Mouse (Mus musculus) brown adipose tissue, adult 24 weeks (tissue): ENCODE data around the gene Dip2b. TPM values are rescaled to one million over a fixed set of nuclear protein-coding genes. Genes with fewer than 3 reads are reported as not detected.

Source experiments
- H3K27ac ChIP-seq: fragments of 200-500 bp; replicated peaks from 2 replicates; pipeline ENCODE4 v1.5.1; 2012; ENCODE audit warnings: low read depth, mild to moderate bottlenecking, low read length
- H3K4me1 ChIP-seq: fragments of 200-500 bp; 2 replicates; pipeline ENCODE4 v1.6.1; 2012; ENCODE audit warnings: low read length, mixed read lengths; ENCODE audit not compliant: control insufficient read depth, insufficient read depth, insufficient read length
- H3K4me3 ChIP-seq: fragments of 200-500 bp; 2 replicates; pipeline ENCODE4 v1.5.1; 2012; ENCODE audit warnings: low read depth, mild to moderate bottlenecking, low read length, moderate library complexity; ENCODE audit not compliant: insufficient read depth
- polyA plus RNA-seq: library from polyadenylated mRNA; stranded (reverse); fragments of >200 nt; gene quantifications from 2 replicates; pipeline ENCODE4 v1.2.4, GENCODE M21; 2012; ENCODE audit not compliant: missing spikeins, insufficient read depth, insufficient read length

The Dip2b gene
- polyA plus RNA-seq, 1 experiment, result 3.8 TPM

DNA sequence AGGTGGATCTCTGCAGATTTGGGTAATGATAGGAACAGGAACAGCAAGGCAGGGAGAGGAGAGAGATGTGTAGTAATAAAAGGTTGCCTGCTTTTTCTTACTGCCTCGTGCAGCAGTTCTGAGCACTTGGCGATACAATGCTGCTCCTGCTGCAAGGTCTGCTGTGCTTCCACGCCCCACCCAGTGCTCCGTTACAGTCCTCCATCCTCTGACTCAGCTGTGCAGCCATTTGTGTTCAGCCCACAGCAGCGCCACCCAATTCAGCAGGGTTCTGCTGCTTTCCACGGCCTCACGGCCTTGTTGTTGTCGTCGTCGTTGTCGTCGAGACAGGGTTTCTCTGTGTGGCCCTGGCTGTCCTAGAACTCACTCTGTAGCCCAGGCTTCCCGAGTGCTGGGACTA, 77.9 kb downstream of the Dip2b start:
- no peak overlapping the region for H3K27ac ChIP-seq
- H3K4me1 ChIP-seq, result peaks cover 9% of the 10 kb centered on the region
- H3K4me3 ChIP-seq, result no peak overlapping the region

DNA sequence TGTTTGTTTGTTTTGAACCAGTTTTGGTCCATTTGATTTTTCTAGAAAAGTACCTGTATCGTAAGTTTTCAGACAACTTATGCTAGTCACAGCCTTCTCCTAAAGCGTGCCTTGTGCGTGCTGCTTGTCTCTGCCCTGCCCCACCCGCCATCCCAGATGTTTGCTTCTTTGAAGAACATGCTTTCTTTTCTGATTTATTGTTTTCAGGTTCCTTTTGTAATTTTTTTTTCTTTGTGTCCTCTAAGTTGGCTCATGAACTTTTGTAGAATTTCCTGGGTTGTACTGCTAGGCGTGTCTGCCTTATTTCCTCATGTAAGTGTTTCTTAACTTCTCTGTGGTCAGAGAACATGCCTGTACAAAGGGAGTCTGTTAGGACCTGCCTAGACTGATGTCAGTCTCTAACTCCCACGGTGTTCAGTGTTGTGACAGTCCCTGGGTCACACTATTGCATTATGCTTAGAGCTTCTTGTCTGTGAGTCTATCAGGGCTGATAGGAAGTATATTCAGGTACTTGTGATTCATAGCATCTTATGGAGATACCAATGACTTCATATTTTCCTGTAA, 80.8 kb downstream of the Dip2b start:
- Histone ChIP-seq H3K4me1 (peaks cover 20% of the 10 kb centered on the region), H3K27ac (peak overlapping the region; percentile 21; the same call in 1 of the 2 replicates), H3K4me3 (no peak overlapping the region)

DNA sequence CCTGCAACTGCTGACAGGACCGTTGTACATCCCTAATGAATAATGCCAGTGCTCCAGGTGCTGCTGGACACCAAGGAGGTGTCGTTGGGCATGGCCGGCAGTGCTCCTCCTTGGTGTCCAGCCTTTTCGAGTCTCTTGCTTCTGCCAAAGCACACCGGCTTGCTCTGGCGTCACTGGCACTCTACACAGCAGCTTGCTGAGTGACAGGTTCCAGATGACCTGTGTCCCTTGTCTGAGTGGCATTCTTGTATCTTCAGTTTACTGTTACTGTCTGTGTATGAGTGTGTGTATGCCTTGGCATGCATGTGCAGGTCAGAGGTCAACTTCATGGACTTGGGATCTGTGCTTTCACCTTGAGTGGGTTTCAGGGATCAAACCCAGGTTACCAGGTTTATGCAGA, 83.0 kb downstream of the Dip2b start:
- Histone ChIP-seq H3K27ac (no peak overlapping the region), H3K4me1 (peaks cover 31% of the 10 kb centered on the region)

DNA sequence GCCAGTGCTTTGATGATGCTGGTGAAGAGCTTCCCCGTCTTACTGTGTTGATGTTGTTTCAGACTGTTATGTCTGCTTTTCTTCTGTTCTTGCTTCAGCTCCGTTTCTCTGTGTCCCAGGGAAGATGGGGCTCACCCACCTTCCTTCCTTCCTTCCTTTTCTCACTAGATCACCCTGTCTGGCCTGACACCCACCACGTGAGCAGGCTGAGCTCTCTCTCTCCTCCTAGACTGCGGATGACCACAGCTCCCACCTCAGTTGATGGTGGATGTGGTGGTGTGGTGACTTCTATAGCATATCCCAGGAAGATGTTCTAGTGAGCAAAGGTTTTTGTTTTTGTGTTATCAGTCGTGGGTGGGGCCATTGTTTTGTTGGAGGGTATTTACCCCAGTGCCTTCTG, 85.4 kb downstream of the Dip2b start:
- Histone ChIP-seq H3K4me1 (peaks cover 33% of the 10 kb centered on the region), H3K27ac (peak overlapping the region; percentile 5; the same call in 1 of the 2 replicates), H3K4me3 (no peak overlapping the region)

More for the DNA sequence above, 83.0 kb downstream of the Dip2b start:
- H3K4me3 ChIP-seq, result no peak overlapping the region

DNA sequence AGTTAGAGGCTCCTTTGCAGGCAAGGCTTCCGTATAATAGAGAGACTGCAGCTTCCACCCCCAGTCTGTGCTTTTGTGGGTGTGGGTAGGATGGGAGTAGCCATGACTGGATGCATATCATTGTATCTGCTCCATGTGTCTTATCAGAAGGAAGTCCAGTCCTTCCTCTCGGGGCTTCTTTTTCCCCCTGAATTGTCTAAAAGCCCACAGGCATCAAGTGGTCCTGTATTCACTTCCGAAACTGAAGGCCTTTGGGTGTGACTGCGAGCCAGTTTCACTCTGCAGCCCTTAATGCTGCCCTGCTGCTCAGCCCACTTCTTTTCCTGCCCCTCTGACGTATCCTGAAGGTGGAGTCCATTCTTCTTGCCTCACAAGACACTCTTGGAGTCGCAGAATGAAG, 86.8 kb downstream of the Dip2b start:
- peaks cover 28% of the 10 kb centered on the region for H3K4me1 ChIP-seq
- H3K4me3 ChIP-seq, result no peak overlapping the region
- H3K27ac ChIP-seq, result peak overlapping the region; percentile 54

DNA sequence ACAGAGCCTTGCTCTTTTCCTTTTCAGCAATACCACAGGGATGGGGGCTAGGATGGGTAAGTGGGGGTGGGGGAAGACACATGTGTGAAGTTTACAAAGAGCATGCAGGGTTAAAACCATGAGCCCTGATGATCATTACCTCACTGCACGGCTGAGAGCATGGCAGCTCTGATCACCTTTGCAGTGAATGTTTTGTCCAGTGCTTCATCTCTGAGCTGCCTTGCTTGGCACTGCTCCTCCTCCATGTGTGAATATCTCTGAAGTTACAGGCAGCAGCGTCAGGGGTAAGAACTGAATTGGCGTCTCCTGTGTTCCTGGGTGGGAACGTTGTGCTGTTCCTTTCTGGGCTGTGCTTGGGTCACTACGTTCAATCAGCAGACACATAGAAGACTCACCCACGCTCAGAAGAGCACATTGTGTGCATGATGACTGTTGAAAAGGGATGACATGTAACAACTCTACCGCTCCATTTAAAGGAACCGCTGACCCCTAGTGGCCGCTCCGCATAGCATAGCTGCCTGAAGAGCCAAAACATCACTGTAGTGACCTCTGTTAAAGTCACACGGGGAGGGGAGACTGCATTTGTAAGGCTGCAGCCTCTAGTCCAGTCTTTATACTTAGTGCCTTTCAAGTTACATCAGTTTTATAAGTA, 88.1 kb downstream of the Dip2b start:
- Histone ChIP-seq H3K27ac (no peak overlapping the region), H3K4me1 (peaks cover 24% of the 10 kb centered on the region), H3K4me3 (no peak overlapping the region)

DNA sequence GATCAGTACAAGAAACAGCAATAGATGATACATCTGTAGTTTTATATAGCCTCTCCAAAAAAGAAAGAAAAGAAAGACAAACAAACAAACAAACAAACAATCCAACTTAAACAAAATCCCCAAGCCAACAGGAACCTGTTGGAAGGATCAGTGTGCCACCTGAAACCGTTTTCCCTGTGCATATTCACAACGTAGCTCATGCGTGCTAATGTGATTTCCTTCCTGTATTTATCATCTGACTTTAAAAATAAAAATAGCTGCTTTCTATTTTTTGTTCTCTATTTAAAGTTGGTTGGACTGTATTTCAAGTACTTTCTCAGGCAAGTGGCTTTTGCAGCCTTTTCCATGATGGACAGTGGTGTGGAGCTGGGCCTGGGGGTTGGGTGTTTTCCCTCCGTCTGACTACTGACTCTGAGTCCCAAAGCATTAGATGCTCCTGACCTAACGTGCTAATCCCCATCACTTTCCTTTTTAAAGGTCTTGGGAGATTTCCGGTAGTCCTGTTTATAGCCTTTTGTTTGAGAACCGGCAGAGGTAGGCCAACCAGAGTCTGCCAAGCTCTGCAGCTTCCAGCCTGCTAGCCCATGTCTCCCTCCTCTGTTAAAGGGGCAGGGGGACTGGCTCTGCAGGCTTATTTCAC, 90.8 kb downstream of the Dip2b start:
- Histone ChIP-seq H3K4me3 (no peak overlapping the region), H3K4me1 (peaks cover 13% of the 10 kb centered on the region; the same call in 1 of the 2 replicates), H3K27ac (peak overlapping the region; percentile 59)

DNA sequence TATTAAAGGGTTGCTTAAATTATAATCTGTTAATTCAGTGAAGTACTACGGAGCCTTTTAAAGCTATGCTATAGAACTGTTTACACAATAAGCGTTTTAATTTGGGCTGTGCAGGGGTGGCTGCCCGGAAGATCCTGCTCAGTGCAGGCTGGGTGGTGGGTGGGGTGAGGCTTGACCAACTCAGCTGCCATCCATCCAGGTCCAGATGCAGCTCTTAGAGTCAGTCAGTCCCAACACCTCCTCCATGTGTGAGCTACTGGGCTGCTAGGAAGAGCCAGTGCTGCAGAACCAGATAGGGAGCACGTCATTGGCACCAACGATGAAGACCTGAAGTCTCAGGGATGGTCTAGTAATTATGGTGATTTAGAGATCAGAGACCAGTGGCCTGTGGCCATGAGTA, 101.2 kb downstream of the Dip2b start:
- Histone ChIP-seq H3K4me1 (peaks cover under 1% of the 10 kb centered on the region; the same call in 1 of the 2 replicates), H3K27ac (no peak overlapping the region), H3K4me3 (no peak overlapping the region)

DNA sequence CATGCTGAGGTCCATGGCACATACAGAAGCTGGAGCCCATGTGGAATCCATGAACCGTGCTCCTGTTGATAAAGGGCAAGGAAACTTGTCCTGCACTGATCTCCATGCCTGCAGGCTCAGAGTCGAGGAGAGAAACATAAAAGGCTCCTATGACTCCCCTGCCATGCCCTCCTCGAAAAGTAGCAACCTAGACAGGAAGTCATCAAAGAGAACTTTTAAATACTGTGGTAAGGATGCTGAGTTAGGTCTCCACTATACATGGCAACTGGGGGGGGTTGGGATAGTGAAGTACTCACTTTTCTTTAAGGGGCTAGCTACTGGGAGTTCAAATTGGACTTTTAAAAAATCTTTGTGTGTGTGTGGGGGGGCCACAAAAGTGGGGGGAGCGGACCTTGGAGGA, 102.0 kb downstream of the Dip2b start:
- Histone ChIP-seq H3K27ac (no peak overlapping the region), H3K4me3 (no peak overlapping the region), H3K4me1 (peaks cover 5% of the 10 kb centered on the region)

DNA sequence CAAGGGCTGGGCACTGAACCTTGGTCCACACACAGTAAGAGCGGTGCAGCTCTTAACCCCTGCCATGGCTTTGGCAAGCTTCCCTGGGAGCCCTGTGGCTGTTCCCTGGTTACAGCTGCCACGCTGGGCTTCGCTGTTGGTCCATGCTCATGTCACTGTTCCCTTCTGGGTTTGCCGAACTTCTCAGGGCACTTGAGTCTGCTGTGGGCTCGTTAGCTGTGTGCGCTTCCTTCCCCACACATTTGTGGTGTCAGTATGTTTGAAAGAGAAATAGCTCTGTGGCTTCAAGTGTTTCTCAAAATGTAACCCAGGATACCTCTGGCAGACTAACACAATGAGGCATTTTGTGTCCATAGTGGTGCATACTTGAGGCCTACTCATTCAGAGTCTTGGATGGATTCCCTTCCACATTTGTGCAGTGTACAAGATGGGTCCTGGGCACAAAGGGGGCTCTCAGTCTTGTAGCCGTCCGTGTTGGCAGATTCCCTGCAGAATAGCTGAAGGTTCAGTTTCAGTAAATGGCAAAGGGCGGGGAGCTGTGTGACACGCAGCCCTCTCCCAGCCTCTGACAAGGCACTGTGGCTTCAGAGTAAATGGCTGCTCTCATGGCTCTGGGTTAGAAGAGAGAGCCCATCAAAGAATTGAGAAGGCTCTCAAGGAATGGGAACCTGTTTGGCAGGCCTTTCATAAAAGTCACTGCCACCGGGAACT, 104.8 kb downstream of the Dip2b start:
- Histone ChIP-seq H3K4me3 (no peak overlapping the region), H3K4me1 (peaks cover 5% of the 10 kb centered on the region), H3K27ac (no peak overlapping the region)

DNA sequence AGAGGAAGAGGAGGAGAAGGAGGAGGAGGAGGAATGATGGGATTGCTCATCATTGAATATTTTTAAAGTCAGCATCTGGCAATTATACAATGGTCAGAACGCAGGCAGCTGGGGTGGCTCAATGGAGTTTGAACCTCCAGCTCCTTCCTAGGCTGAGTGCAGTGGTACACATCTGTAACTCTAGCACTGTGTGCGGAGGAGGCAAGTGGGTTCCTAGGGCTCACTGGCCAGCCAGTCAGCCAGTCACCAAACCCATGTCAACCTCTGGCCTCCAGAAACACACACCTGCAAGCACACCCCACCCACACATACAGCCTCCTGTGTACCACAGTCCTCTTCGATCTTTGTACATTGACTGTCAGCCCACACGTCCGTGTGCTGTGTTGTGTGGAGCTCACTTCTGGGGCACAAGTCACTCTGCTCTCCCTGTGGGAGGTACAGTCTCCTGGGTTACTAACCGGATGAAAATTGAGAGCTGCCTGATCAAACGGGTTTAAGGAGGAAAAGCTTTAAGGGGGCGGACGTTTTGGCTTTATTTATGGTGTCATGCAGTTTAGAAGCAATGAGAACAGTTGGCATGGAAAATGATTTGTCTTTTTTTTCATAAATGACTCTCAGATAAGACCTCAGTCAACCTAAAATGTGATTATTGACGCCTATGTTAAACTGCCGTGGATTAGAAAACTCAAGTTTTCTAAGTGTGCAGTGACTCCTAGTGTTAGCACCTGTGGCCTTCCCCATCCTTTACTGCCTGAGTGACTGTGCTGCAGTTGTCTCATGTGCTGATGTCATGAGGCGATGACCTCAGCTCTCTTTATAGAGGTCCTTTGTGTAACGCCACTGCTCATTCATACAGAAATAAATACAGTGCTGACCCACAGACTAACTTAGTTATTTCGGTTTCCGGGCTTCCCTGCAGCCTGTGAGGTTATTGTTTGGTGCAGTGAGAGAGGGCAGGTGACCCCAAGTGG, 106.7 kb downstream of the Dip2b start:
- H3K4me3 ChIP-seq, result no peak overlapping the region
- no peak overlapping the region for H3K27ac ChIP-seq
- H3K4me1 ChIP-seq, result peaks cover 5% of the 10 kb centered on the region

DNA sequence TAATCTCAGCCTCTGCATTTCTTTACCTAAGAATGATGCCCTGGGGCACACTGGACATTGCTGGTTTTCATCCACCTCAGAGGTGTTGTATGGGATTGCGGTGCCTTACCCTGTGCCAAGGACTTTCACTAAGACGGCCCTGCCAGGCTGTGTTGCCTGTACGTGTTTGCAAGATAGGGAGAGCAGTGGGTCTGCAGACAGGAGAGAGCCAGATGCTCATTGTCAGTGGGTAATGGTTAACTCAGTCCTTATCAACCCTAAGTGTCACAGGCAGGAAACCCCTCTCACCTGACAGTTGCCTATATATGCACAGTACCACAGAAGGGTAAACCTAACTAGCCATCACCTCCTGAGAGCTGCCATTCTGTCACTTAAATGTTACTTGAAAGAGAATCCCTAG, 107.5 kb downstream of the Dip2b start:
- H3K4me1 ChIP-seq, result peaks cover 5% of the 10 kb centered on the region
- H3K27ac ChIP-seq, result no peak overlapping the region
- no peak overlapping the region for H3K4me3 ChIP-seq

DNA sequence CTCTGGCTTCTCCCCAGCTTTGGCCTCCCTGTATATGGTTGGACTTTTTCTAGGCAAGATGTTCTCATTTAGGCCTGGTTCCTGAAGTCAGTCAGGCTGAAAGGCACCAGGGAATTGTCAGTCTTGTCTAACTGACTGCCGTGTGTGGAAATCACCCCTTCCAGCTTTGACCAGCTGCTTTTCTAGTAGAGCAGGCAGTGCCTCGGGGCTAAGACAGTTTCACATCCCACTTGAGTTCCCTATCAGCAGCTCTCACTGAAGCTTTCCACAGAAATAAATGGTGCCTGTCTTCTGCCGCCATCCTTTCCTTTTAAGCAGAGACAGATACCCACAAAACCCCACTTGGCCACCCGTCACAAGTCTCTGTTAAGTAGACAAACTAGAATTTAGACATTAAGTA, 112.1 kb downstream of the Dip2b start:
- no peak overlapping the region for H3K4me3 ChIP-seq
- H3K27ac ChIP-seq, result no peak overlapping the region
- H3K4me1 ChIP-seq, result no peaks in the 10 kb centered on the region

DNA sequence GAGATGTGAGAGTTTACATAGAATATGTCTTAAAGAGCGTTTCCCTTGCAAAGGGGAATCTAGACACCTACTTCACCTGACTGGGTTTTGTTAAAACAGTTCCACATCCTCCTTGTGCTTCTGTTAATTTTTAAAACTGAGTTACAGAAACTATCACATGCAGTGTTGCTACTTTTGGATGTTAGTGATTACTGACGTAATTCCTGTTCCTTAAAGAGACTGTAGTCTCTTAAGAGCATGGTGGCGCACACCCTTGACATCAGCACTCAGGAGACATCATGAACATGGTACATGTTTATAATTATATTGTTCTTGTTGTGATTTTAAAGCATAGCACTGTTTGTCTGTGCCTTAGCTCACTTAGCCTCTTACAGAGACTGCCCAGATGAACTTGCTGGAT, 113.9 kb downstream of the Dip2b start:
- Histone ChIP-seq H3K4me1 (no peaks in the 10 kb centered on the region), H3K4me3 (no peak overlapping the region), H3K27ac (no peak overlapping the region)
